Mouse (Mus musculus) liver, adult 2 months (tissue): ENCODE results near the gene Agmo. TPM values are rescaled to one million over a fixed set of nuclear protein-coding genes. Genes with fewer than 3 reads are reported as not detected.

ENCODE experiments used
- DNase-seq: peaks from one replicate; pipeline ENCODE4 v3.0.0-alpha.2; 2011; ENCODE audit warnings: low read depth, low spot score; ENCODE audit errors: extremely low read depth
- H3K27ac ChIP-seq: fragments of 200-500 bp; replicated peaks from 2 replicates; pipeline ENCODE4 v1.5.1; 2012; ENCODE audit warnings: low read depth, mild to moderate bottlenecking, control low read depth, inconsistent platforms, low read length; ENCODE audit not compliant: insufficient read depth
- H3K27me3 ChIP-seq: fragments of 200-500 bp; 2 replicates; pipeline ENCODE4 v1.6.1; 2012; ENCODE audit warnings: mild to moderate bottlenecking, moderate library complexity, low read length, inconsistent platforms; ENCODE audit not compliant: control insufficient read depth, insufficient read depth
- H3K36me3 ChIP-seq: fragments of 200-500 bp; 2 replicates; pipeline ENCODE4 v1.6.1; 2012; ENCODE audit warnings: low read length, inconsistent platforms; ENCODE audit not compliant: control insufficient read depth, insufficient read depth
- H3K4me1 ChIP-seq: fragments of 200-500 bp; 2 replicates; pipeline ENCODE4 v1.6.1; 2011; ENCODE audit warnings: low read length; ENCODE audit not compliant: control insufficient read depth, insufficient read depth
- H3K4me3 ChIP-seq: fragments of 200-500 bp; 2 replicates; pipeline ENCODE4 v1.5.1; 2011; ENCODE audit warnings: low read depth, mild to moderate bottlenecking, control low read depth, low read length, moderate library complexity; ENCODE audit not compliant: insufficient read depth
- H3K79me2 ChIP-seq: fragments of 200-500 bp; 2 replicates; pipeline ENCODE4 v1.6.1; 2012; ENCODE audit warnings: inconsistent platforms, mild to moderate bottlenecking, low read length, moderate library complexity; ENCODE audit not compliant: control insufficient read depth, insufficient read depth
- H3K9ac ChIP-seq: fragments of 200-500 bp; 2 replicates; pipeline ENCODE4 v1.6.1; 2012; ENCODE audit warnings: low read depth, mild to moderate bottlenecking, control low read depth, inconsistent platforms, low read length
- CTCF ChIP-seq: fragments of 200-500 bp; IDR thresholded peaks from 2 replicates; pipeline ENCODE4 v1.5.1; 2011; ENCODE audit warnings: low read depth, low read length, control low read depth
- POLR2A ChIP-seq: fragments of 200-500 bp; IDR thresholded peaks from 2 replicates; pipeline ENCODE4 v1.6.1; 2011; ENCODE audit warnings: low read length, control low read depth; ENCODE audit not compliant: insufficient read depth; ENCODE audit errors: extremely low read depth
- WGBS: fragments of 180-500 bp; shearing (Covaris S2); methylation state at CpG from one replicate; pipeline ENCODE4 v1.1.7; 2018; 5-methylcytosine and 5-hydroxymethylcytosine counted together
- polyA plus RNA-seq: library from polyadenylated mRNA; depleted of rRNA; stranded (reverse); fragments of >200 nt; gene quantifications from 2 replicates; pipeline ENCODE4 v1.2.3, GENCODE M21; 2012; rRNA removed
- total RNA-seq: library from RNA; depleted of rRNA; stranded (reverse); fragments of >200 nt; gene quantifications from 2 replicates; pipeline ENCODE4 v1.2.3, GENCODE M21; 2014; rRNA removed

Agmo gene
- 107 and 121 TPM in 2 replicates for total RNA-seq
- polyA plus RNA-seq = 35.3 and 39.8 TPM in 2 replicates

- Histone ChIP-seq H3K36me3 (peaks cover 3% of the 10 kb centered on the region), H3K9ac (peak within 1 kb of the TSS; percentile 81), H3K4me3 (peak within 1 kb of the TSS; percentile 72), H3K27me3 (no peaks in the 10 kb centered on the region), H3K27ac (peak within 1 kb of the TSS; percentile 100), H3K4me1 (peaks cover 13% of the 10 kb centered on the region; the same call in 1 of the 2 replicates), H3K79me2 (no peaks in the 10 kb centered on the region; the same call in 1 of the 2 replicates)
- DNase-seq = peak; percentile 98
- no peak for TF ChIP-seq CTCF
- no peak for TF ChIP-seq POLR2A
- WGBS = 2% methylated on average over 4 of the region's 4 CpGs
Measured at GRCm38 (mm10) chr12:37241566-37242021, at the start of gene Agmo. Agmo (plus strand) TSS chr12:37241641.

- no peaks in the 10 kb centered on the region for H3K79me2 ChIP-seq
- H3K27me3 ChIP-seq = no peaks in the 10 kb centered on the region
- no peaks in the 10 kb centered on the region for H3K36me3 ChIP-seq
- no peak overlapping the region; the same call in 1 of the 2 replicates for H3K27ac ChIP-seq
- 13% methylated on average over 1 of the region's 1 CpGs for WGBS
- TF ChIP-seq CTCF (no peak), POLR2A (no peak)
- H3K4me1 ChIP-seq = peaks cover 1% of the 10 kb centered on the region; the same call in 1 of the 2 replicates
- H3K4me3 ChIP-seq = no peak overlapping the region
- peak; percentile 83 for DNase-seq
- H3K9ac ChIP-seq = no peak overlapping the region
Measured at GRCm38 (mm10) chr12:37231119-37231518, 10.3 kb upstream of the Agmo start.

- Histone ChIP-seq H3K4me3 (peak overlapping the region; percentile 7; the same call in 1 of the 2 replicates), H3K27ac (peak overlapping the region; percentile 74), H3K4me1 (peaks cover 13% of the 10 kb centered on the region; the same call in 1 of the 2 replicates), H3K79me2 (no peaks in the 10 kb centered on the region; the same call in 1 of the 2 replicates), H3K36me3 (peaks cover 3% of the 10 kb centered on the region), H3K27me3 (no peaks in the 10 kb centered on the region), H3K9ac (no peak overlapping the region)
- WGBS = 25% methylated on average over 5 of the region's 5 CpGs
- DNase-seq = no peak
- no peak for TF ChIP-seq POLR2A
- no peak for TF ChIP-seq CTCF
Measured at GRCm38 (mm10) chr12:37240975-37241565, 371 bp upstream of the Agmo start.

GRCm38 (mm10) chr12:37242484-37242883 is 1.0 kb downstream of the Agmo start:
- TF ChIP-seq POLR2A (no peak), CTCF (no peak)
- Histone ChIP-seq H3K36me3 (peaks cover 3% of the 10 kb centered on the region), H3K27me3 (no peaks in the 10 kb centered on the region), H3K9ac (peak overlapping the region; percentile 58), H3K79me2 (no peaks in the 10 kb centered on the region; the same call in 1 of the 2 replicates), H3K4me3 (peak overlapping the region; percentile 72; the same call in 1 of the 2 replicates), H3K4me1 (peaks cover 13% of the 10 kb centered on the region; the same call in 1 of the 2 replicates), H3K27ac (peak overlapping the region; percentile 52)
- DNase-seq = peak; percentile 67
- 15% methylated on average over 3 of the region's 3 CpGs for WGBS

GRCm38 (mm10) chr12:37244876-37245275 is 3.4 kb downstream of the Agmo start:
- TF ChIP-seq POLR2A (no peak), CTCF (no peak)
- H3K27ac ChIP-seq = no peak overlapping the region
- H3K4me3 ChIP-seq = no peak overlapping the region
- WGBS = 100% methylated on average over 1 of the region's 1 CpGs
- H3K27me3 ChIP-seq = no peaks in the 10 kb centered on the region
- no peak overlapping the region for H3K9ac ChIP-seq
- H3K79me2 ChIP-seq = no peaks in the 10 kb centered on the region; the same call in 1 of the 2 replicates
- peak; percentile 63 for DNase-seq
- peaks cover 13% of the 10 kb centered on the region; the same call in 1 of the 2 replicates for H3K4me1 ChIP-seq
- H3K36me3 ChIP-seq = peaks cover 3% of the 10 kb centered on the region

- TF ChIP-seq POLR2A = no peak
- TF ChIP-seq CTCF = no peak
- 95% methylated on average over 5 of the region's 5 CpGs for WGBS
Measured at GRCm38 (mm10) chr12:37251688-37252087, 10.2 kb downstream of the Agmo start.

More at GRCm38 (mm10) chr12:37251688-37252087, 10.2 kb downstream of the Agmo start:
- Histone ChIP-seq H3K9ac (no peak overlapping the region), H3K79me2 (no peaks in the 10 kb centered on the region), H3K4me3 (no peak overlapping the region), H3K27ac (no peak overlapping the region), H3K4me1 (no peaks in the 10 kb centered on the region), H3K27me3 (no peaks in the 10 kb centered on the region), H3K36me3 (peaks cover 5% of the 10 kb centered on the region)
- DNase-seq = no peak
